Mouse (Mus musculus) WW6 (cell line): Measurements from ENCODE around the gene Arhgef10l.
"Not testable (repeated sequence)": the region's sequence is repeated elsewhere in the genome, so short reads cannot be mapped to it uniquely, and the experiment has no call there.

Experiments
- DNase-seq: peaks from one replicate; pipeline ENCODE4 v3.0.0-alpha.2; 2013; ENCODE audit warnings: low read depth, low spot score

The Arhgef10l gene

GRCm38 (mm10) chr4:140576628-140577027, 89.2 kb downstream of the Arhgef10l start:
- DNase-seq = no peak

DNA sequence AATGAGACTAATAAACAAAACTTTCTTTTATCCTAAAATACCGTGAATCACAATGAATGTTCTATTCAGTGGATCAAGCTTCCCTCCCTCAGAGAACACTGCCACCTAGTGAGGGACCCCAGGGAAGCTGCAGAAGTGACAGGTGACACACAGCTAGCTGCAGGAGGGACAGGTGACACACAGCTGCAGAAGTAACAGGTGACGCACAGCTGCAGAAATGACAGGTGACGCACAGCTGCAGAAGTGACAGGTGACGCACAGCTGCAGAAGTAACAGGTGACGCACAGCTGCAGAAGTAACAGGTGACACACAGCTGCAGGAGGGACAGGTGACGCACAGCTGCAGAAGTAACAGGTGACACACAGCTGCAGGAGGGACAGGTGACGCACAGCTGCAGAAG, 90.9 kb downstream of the Arhgef10l start:
- not testable (repeated sequence) for DNase-seq

- no peak for DNase-seq
These were observed 93.4 kb downstream of the Arhgef10l start for GRCm38 (mm10) chr4:140572376-140572775.

DNA sequence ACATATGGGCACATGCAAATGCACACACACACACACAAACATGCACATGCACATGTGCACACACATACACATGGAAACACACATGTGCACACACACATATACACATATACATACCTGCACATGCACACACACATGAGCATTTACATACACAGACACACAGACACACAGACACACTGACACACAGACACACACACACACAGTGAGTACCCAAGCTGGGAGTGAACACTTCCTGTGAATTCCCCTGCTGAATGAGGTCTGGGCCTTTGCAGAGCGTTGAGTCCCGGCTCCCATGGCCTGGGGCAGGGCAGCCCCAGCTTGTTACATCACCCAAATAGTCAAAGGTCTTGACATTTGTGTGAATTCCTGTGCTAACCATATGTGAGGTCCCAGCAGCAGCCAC, 96.4 kb downstream of the Arhgef10l start:
- DNase-seq = no peak

GRCm38 (mm10) chr4:140567911-140568480, 97.8 kb downstream of the Arhgef10l start:
- no peak for DNase-seq

GRCm38 (mm10) chr4:140566785-140567184, 99.0 kb downstream of the Arhgef10l start:
- DNase-seq = no peak

GRCm38 (mm10) chr4:140564459-140564858, 101.4 kb downstream of the Arhgef10l start:
- DNase-seq = not testable (repeated sequence)

- no peak for DNase-seq
These were observed 103.2 kb downstream of the Arhgef10l start for GRCm38 (mm10) chr4:140562461-140563178.

- DNase-seq = no peak
These were observed 104.1 kb downstream of the Arhgef10l start for GRCm38 (mm10) chr4:140561744-140562143.

GRCm38 (mm10) chr4:140559862-140560261, 106.0 kb downstream of the Arhgef10l start:
- no peak for DNase-seq

- no peak for DNase-seq
These were observed 107.6 kb downstream of the Arhgef10l start for GRCm38 (mm10) chr4:140558193-140558592.

DNA sequence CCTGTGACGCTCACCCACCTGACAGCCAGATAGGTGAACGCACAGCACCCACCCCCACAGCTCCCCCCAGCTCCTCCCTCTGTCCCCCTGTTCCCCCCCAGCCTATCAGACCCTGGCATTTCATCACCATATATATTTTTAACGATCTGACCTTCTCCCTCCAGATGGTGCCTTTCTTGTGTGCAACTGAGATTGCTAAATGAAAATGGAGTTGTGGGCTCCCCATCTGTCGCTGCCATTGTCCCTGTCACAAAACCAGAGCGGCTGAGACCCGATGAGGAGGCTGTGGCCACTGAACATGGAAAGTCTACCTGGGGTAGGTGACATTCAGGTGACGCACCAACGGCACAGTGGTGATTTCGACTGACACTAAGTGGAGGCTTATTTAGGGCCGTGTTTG, 109.3 kb downstream of the Arhgef10l start:
- DNase-seq = no peak

GRCm38 (mm10) chr4:140555273-140555672, 110.5 kb downstream of the Arhgef10l start:
- DNase-seq = no peak

DNA sequence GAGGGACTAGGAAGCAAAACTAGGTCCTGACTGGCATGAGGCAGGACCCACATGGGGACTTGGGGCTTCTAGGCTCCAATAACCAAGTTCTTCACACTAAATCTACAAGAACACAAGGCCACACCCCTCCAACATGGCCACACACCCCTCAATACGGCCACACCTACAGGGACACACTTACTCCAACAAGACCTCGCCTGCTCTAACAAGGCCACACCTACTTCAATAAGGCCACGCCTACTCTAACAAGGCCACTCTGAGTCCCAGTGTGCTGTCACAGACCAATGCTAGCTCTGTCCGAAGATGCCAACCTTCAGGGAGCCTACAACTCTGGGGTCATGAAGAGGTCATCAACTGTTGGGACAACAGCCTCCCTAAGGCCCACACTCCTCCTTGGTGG, 111.3 kb downstream of the Arhgef10l start:
- DNase-seq = no peak

DNA sequence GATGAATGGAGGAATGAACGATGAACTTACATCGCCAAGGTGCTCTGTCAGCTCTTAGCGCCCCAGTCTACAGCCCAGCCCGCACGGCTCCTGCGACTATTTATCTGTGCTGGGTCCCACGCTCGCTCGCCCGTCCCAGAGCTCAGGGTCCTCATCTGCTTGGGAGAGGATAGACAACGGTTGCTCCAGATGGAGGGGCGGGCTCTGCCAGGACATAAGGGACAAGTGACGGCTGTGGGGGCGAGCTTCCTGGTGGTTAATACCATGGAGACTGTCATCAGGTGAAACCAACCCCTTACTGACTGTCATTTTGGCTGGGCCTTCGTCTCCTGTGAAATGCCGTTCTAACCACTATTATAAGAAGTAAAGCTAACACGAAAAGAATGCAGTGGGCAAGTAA, 114.0 kb downstream of the Arhgef10l start:
- DNase-seq = no peak

DNA sequence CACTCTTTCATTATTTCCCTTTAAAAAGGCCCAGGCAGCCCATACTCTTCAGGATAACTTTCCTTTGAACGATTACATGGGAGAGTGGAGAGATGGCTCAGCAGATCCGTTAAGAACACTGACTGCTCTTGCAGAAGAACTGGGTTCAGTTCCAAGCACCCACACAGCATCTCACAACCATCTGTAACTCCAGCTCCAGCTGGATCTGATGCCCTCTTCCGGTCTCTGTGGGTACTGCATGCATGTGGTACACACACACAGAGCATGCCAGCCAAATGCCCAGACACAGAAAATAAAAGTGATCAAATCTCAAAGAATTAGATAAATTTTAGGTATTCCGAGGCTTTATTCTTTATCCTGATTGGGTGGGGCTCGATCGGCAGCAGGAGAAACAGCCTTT, 115.1 kb downstream of the Arhgef10l start:
- no peak for DNase-seq

DNA sequence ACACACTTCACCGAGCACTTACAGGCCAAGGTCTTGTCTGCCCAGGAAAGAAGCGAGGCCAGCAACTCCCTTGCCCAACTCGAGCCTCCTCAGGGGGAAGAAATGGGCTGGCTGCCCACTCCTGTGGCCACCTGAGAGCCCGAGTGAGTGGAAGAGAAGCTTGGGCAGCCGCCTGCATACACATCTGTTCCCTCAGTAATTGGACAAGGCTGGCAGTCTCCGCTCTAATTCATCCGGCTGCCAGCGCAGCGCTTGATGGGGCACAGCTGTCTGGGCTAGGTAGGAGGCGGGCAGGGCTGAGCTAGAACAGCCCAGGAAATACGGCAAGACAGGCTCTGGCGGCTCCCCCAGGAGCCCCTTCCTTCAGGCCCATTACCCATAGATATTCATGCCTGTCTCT, 115.8 kb downstream of the Arhgef10l start:
- DNase-seq = no peak

DNA sequence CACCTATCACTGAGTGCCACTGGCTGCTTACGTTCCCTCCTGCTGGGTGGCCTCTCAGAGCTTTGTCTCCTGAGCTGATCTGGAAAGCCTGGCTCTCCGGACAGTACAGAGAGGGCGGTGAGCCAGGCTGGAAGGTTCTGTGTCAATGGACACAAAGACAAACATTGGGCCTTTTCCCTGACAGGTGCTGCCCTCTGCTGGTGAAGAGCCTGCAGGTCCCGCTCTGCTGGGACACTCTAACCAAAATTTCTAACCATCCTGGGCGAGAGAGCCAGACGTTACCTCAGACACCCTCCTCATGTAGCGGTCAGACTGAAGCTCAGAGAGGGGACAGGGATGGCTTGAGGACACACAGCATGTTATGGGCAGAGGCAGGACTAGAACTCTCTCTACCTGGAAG, 118.3 kb downstream of the Arhgef10l start:
- no peak for DNase-seq

DNA sequence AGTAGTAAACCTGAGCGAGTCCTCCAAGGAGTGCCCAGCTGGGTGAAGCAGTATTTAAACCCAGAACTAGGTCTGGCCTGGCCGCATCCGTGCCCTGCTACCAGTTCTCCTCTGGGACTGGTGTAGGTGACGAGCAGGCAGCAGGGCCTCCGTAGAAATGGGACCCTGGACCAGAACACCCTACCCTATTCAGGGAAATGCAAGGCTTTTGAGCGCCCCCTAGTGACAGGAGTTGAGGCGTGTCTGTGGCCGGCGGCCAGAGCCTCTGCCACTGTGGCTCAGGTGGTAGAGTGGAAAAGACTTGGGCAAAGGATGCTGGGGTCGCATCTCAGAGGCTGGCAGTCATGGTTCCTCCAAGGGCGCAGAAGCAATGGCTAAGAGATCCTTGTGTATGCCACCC, 126.7 kb downstream of the Arhgef10l start:
- no peak for DNase-seq

GRCm38 (mm10) chr4:140537561-140538021, 128.2 kb downstream of the Arhgef10l start:
- no peak for DNase-seq

DNA sequence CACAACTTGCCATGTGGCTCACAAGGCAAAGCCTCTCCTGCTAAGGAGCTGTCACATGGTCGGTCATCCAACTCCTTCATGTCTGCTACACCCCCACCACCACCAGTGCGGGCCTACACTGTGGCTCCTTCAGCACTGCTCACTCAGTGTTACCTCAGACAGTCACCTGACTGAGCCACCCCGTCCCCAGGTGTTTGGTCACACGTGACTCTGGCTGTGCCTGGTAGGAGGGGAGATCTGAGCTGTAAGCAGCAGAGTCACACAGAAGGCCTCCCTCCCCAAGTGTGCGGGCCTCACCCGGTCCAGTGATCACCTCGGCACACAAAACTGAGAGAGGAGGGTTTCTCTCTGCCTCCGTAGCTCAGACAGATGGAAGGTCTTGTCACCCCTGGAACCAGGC, 130.5 kb downstream of the Arhgef10l start:
- DNase-seq = no peak

DNA sequence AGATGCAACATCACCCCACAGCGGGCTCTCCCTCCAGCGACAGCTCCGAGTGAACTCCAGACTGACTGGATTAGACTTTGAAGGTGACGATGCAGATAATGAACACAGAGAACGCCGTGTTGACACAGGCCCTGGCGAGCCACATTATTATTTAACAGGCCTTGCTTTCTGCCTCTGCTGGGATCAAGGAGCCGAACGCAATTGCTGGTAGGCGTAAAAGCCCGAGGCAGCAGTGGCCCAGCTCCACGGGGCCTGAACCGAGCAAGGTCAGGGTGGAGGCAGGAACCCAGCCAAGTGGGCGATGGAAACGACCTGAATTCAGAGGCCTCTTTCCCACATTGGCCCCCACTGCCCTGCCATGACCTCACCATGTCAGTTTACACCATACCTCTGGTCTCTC, 133.5 kb downstream of the Arhgef10l start:
- no peak for DNase-seq

DNA sequence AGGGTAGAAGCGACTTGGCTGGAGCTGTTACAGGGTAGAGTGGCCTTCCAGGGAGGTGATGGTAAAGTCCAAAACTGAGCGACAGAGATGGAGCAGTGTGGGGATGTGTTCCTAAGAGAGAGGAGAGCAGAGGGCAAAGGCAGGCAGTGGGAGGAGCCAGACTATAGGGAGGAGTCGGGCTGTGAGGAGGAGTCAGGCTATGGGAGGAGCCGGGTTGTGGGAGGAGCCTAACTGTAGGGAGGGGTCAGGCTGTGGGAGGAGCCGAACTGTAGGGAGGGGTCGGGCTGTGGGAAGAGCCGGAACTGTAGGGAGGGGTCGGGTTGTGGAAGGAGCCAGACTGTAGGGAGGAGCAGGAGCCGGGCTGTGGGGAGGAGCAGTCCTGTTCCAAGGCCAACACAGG, 134.8 kb downstream of the Arhgef10l start:
- DNase-seq = peak; percentile 83
